Mouse (Mus musculus) olfactory bulb, adult 2 months (tissue): ENCODE data around the gene Klc4.

ENCODE experiments used
- CTCF ChIP-seq: fragments of 200-500 bp; IDR thresholded peaks from 2 replicates; pipeline ENCODE4 v1.5.1; 2012; ENCODE audit warnings: low read depth, mild to moderate bottlenecking, low read length, moderate library complexity; ENCODE audit not compliant: insufficient read depth
- POLR2A ChIP-seq: fragments of 200-500 bp; IDR thresholded peaks from 2 replicates; pipeline ENCODE4 v1.6.1; 2012; ENCODE audit warnings: mild to moderate bottlenecking, low read depth, low read length, moderate library complexity; ENCODE audit not compliant: insufficient read depth

DNA sequence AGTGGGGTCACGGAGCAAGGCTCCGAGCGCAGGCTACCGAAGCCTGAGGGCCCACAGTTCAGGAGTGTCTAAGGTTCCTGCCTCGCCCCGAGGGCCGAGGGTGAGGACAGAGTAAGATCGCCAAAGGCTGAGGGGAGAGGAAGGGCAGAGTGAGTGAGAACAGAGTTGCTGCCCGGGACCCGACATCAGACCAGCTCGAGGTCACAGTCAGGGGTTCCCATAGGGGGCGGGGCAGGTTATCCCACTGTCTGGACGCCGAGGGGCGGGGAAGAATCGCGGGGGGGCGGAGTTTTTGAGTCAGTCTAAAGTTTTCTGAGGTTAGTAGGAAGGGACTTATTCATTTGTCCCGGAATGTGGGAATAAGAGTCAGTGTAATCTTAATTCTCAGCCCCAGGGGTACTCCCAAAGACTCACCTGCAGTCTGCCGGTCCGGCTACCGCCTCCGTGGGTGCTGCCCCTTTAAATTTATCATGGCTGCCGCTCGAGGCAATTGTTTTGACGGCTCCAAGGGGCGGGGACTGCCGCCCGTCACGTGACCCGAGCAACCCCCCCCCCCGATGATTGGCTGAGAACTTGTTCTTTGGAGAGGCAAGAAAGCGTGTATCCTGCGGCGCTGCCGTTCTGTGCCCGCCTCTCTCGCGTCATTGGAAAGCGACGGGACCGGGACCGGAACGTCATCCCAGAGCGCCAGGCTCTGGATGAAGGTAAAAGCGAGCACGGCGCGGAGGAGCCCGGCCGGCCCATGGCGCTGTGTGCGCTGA is at the start of gene Klc4, which contains the start of gene Mrpl2:
- TF ChIP-seq POLR2A = peak; percentile 95
- no peak for TF ChIP-seq CTCF
